Comparison of ENCODE assay signal across 8 mouse cellular contexts in the genomic region with DNA sequence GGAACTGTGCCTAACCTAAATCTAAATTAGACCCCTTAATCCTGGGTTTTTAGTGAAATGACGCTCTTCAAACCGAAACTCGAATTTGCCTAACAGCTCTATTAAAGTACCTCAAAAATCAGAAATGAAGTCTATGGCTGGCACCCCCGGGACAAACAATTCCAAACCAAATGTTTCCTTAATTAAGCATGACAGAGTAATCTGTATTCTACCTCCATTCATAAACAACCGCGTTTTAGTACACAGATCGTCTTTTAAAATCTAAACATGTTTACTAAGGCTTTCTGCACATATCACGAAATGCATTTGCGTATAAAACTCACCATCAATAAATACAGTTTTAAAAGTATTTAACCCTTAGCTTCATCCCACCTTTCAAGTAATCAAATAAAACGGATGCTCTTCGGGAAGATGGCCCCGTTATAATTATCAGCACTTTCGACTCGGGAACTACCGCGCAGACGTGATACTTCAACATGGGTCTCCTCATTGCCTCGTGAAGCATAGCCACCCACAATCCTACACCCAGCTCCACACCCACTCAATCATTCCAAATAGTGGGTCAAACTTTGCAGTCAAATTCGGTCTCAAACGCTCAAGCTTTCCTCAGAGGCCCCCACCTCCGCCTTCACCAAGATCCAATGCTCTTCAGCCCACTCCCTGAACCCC. TPM values are rescaled to one million over a fixed set of nuclear protein-coding genes. Genes with fewer than 3 reads are reported as not detected.
DNase-seq lines count a peak whose midpoint lies in the region; ATAC-seq and TF ChIP-seq lines count a peak whose summit lies in the region.

No protein-coding gene starts in this region.

- TF ChIP-seq CTCF in liver, adult 2 months (IDR thresholded peaks at IDR 0.05; ENCODE audit: low read depth, low read length): no peak

- 2% methylated on average over 21 of the region's 21 CpGs for WGBS in liver, adult 2 months

- H3K9me3 ChIP-seq in megakaryocyte, embryonic 14.5 days: peaks cover 17% of the 10 kb centered on the region

- H3K27ac ChIP-seq in liver, adult 2 months (replicated peaks; ENCODE audit: insufficient read depth, low read depth, low read length): peak overlapping the region; percentile 95

- H3K36me3 ChIP-seq in liver, adult 2 months (ENCODE audit: control insufficient read depth, insufficient read depth, low read length): peaks cover 4% of the 10 kb centered on the region
- H3K36me3 ChIP-seq in megakaryocyte, embryonic 14.5 days (replicated peaks; ENCODE audit: low read length): peaks cover 42% of the 10 kb centered on the region

- peak; percentile 24 for ATAC-seq in hematopoietic stem cell, adult 5-6 weeks (replicated peaks in 1 of 2; ENCODE audit: insufficient read depth in 1 of 2, low FRiP score in 2 of 2, low TSS enrichment in 1 of 2, low read depth in 1 of 2, poor library complexity in 2 of 2, severe bottlenecking in 2 of 2)

- no peak for DNase-seq in liver, adult 2 months (ENCODE audit: extremely low read depth, low read depth, low spot score)
- no peak for DNase-seq in liver
- peak; percentile 53 for DNase-seq in c-Kit-positive CD71-positive TER-119-positive erythroid progenitor cells, embryonic 14.5 days (ENCODE audit: low spot score)
- DNase-seq in yolk sac, embryonic 10.5 days (ENCODE audit: low spot score): no peak
- no peak for DNase-seq in thymus, adult 18-20 months
- DNase-seq in cerebellum, postnatal 10 days: no peak

- no peak for TF ChIP-seq POLR2A in liver, adult 2 months (IDR thresholded peaks at IDR 0.05; ENCODE audit: extremely low read depth, insufficient read depth, low read length)

- H3K4me1 ChIP-seq in liver, adult 2 months (ENCODE audit: control insufficient read depth, insufficient read depth, low read length): peaks cover 3% of the 10 kb centered on the region
- H3K4me1 ChIP-seq in megakaryocyte, embryonic 14.5 days: peaks cover 30% of the 10 kb centered on the region

- peak overlapping the region; percentile 94 for H3K4me3 ChIP-seq in liver, adult 2 months (ENCODE audit: insufficient read depth, low read depth, low read length)
- H3K4me3 ChIP-seq in megakaryocyte, embryonic 14.5 days (replicated peaks): peak overlapping the region; percentile 97

- peaks cover 23% of the 10 kb centered on the region; the same call in 1 of the 2 replicates for H3K79me2 ChIP-seq in liver, adult 2 months (ENCODE audit: control insufficient read depth, insufficient read depth, low read length)

- no peaks in the 10 kb centered on the region for H3K27me3 ChIP-seq in liver, adult 2 months (ENCODE audit: control insufficient read depth, insufficient read depth, low read length)
- H3K27me3 ChIP-seq in megakaryocyte, embryonic 14.5 days (replicated peaks): no peaks in the 10 kb centered on the region

- H3K9ac ChIP-seq in liver, adult 2 months (ENCODE audit: low read depth, low read length): peak overlapping the region; percentile 92

RNA-seq across cellular contexts. Expression of gene Zfp146, which starts 0.5 kb away (rescaled TPM):
- total RNA-seq in liver, adult 2 months (2014; rRNA removed): 16.3 and 20.8 TPM in 2 replicates
- polyA plus RNA-seq in liver, adult 2 months (2012; rRNA removed): 5.1 and 6.9 TPM in 2 replicates
- total RNA-seq in hematopoietic stem cell, adult 5-6 weeks (2017): 117 and 134 TPM in 2 replicates
- 2.6 TPM in 1 of 2 replicates, not detected in the other for polyA plus RNA-seq in megakaryocyte, embryonic 14.5 days (2012; ENCODE audit: insufficient read depth, low replicate concordance)

RNA-seq across cellular contexts. Expression of gene Cox7a1, which starts 14.9 kb away (rescaled TPM):
- total RNA-seq in liver, adult 2 months (2014; rRNA removed): 6.1 and 9.7 TPM in 2 replicates
- 2.0 and 2.8 TPM in 2 replicates for polyA plus RNA-seq in liver, adult 2 months (2012; rRNA removed)
- not detected in 2 replicates for total RNA-seq in hematopoietic stem cell, adult 5-6 weeks (2017)
- polyA plus RNA-seq in megakaryocyte, embryonic 14.5 days (2012; ENCODE audit: insufficient read depth, low replicate concordance): 2.4 TPM in 1 of 2 replicates, not detected in the other

RNA-seq across cellular contexts. Expression of gene Capns1, which starts 29.6 kb away (rescaled TPM):
- 65.5 and 73.6 TPM in 2 replicates for total RNA-seq in liver, adult 2 months (2014; rRNA removed)
- 235 and 253 TPM in 2 replicates for polyA plus RNA-seq in liver, adult 2 months (2012; rRNA removed)
- 215 and 230 TPM in 2 replicates for total RNA-seq in hematopoietic stem cell, adult 5-6 weeks (2017)
- 122 and 208 TPM in 2 replicates for polyA plus RNA-seq in megakaryocyte, embryonic 14.5 days (2012; ENCODE audit: insufficient read depth, low replicate concordance)

RNA-seq across cellular contexts. Expression of gene Zfp382, which starts 47.3 kb away (rescaled TPM):
- 0.54 and 0.74 TPM in 2 replicates for total RNA-seq in liver, adult 2 months (2014; rRNA removed)
- 0.07 TPM in 1 of 2 replicates, not detected in the other for polyA plus RNA-seq in liver, adult 2 months (2012; rRNA removed)
- 7.9 and 8.3 TPM in 2 replicates for total RNA-seq in hematopoietic stem cell, adult 5-6 weeks (2017)
- polyA plus RNA-seq in megakaryocyte, embryonic 14.5 days (2012; ENCODE audit: insufficient read depth, low replicate concordance): not detected in 2 replicates
